ENCODE assay signal across 16 mouse cellular contexts in genomic region chr11:40647246-40647645, GRCm38 (mm10). TPM values are rescaled to one million over a fixed set of nuclear protein-coding genes. Genes with fewer than 3 reads are reported as not detected.
DNase-seq lines count a peak whose midpoint lies in the region.
"Had no signal": no experiment of that assay in that cellular context is flagged by ENCODE, and none has a peak within 500 bp of the region (broad histone marks: within the 10 kb centered on the region; RNA-seq: fewer than 3 reads in every experiment).

No protein-coding gene starts in this region.

- DNase-seq in frontal cortex, adult 2 months (ENCODE audit: extremely low spot score in 1 of 2, low spot score in 1 of 2) = peak; percentile 49 to 54
- no peak for DNase-seq in frontal cortex, postnatal 10 days (ENCODE audit: low spot score in 2 of 2)
- DNase-seq in right cerebral cortex, adult 2 months (ENCODE audit: low spot score in 2 of 2) = peak; percentile 40 to 44
- DNase-seq in right cerebral cortex, postnatal 14 days = no peak
- peak; percentile 14 to 36 for DNase-seq in left cerebral cortex, postnatal 36 days (ENCODE audit: low spot score in 2 of 2)
- no peak for DNase-seq in gastrocnemius, postnatal 25 days
- DNase-seq in adrenal gland, adult (ENCODE audit: inconsistent age in 2 of 2, low spot score in 1 of 2) = no peak
- DNase-seq in retina, embryonic 14.5 days (ENCODE audit: low spot score) = no peak
- DNase-seq: adrenal gland, postnatal 14 days; cerebellum, adult 9-10 months; forebrain, postnatal 0 days; gastrocnemius, postnatal 14 days; heart, adult 18-20 months; kidney, postnatal 25 days; lung, embryonic 14.5 days; spleen, adult 18-20 months had no signal

- intact Hi-C loops in left cerebral cortex, postnatal 36 days (cut with DNase I) = no loop called here

RNA-seq across cellular contexts. Expression of gene Mat2b, which starts 47.8 kb away (rescaled TPM):
- 131 and 138 TPM in 2 replicates for polyA plus RNA-seq in frontal cortex, adult 2 months (2012; rRNA removed)
- 100 to 1,000 TPM; 160 to 179 TPM for total RNA-seq in left cerebral cortex, postnatal 36 days (2021)
- total RNA-seq in gastrocnemius, postnatal 25 days (2021) = 10 to 100 TPM; 55.6 to 58.6 TPM

Comparison
In these comparisons a context has a peak if more than half of its experiments do, and no peak if none do; other contexts are left out.
1. DNase-seq: peak in frontal cortex, adult 2 months (2 of 2), right cerebral cortex, adult 2 months (2 of 2) and left cerebral cortex, postnatal 36 days (2 of 2); none in frontal cortex, postnatal 10 days (0 of 2), right cerebral cortex, postnatal 14 days (single experiment), gastrocnemius, postnatal 25 days (single experiment), adrenal gland, adult (0 of 2) and retina, embryonic 14.5 days (single experiment).